Mouse (Mus musculus) brain, adult 10 weeks (tissue): Measurements from ENCODE around the gene Vmn1r34. TPM values are rescaled to one million over a fixed set of nuclear protein-coding genes. Genes with fewer than 3 reads are reported as not detected.

ENCODE experiments used
- polyA plus RNA-seq: library from polyadenylated mRNA; stranded (reverse); fragments of 350-450 nt; fragmentation: Illumina TruSeq; extraction: RNeasy Lipid Tissue Mini Kit (QIAGEN cat#74804); gene quantifications from one replicate; pipeline ENCODE4 v1.2.3, GENCODE M21; 2015; ENCODE audit warnings: low read depth, low replicate concordance

Gene Vmn1r34
- polyA plus RNA-seq: not detected

GRCm38 (mm10) chr6:66643779-66644178 lies at the start of gene Vmn1r34:
Vmn1r34 (minus strand) TSS chr6:66643879.

DNA sequence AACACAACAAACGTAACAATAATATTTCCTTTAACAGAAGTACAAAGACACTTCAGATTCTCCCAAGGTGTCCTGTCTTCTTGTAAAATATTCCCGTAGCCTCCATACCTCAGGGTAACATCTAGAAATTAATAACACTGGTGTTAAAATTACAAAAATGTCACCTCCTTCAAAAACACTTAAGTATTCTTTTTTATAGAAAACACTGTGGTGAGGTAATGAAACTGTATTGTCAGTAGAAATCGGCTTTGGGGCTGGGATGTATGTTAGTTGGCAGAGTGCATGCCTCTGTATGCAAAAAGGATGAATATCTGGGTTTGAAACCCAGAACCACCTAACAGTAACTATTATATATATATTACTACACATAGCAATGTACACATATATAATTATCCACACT lies 42.1 kb upstream of the Vmn1r34 start, which contains the start of gene Vmn1r35:
Vmn1r35 (minus strand) TSS at position 101 of the 400 bp plus-strand sequence.

GRCm38 (mm10) chr6:66618182-66618581 lies 25.5 kb downstream of the Vmn1r34 start, which contains the start of gene Vmn1r33:
Vmn1r33 (minus strand) TSS chr6:66618282.

Other genes with a start within 250 kb of the Vmn1r34 start
- 13.1 TPM for gene Mad2l1, start 108.5 kb downstream of the Vmn1r34 start, polyA plus RNA-seq
- not detected for gene Vmn1r32, start 83.8 kb downstream of the Vmn1r34 start, polyA plus RNA-seq
- gene Vmn1r33, start 25.6 kb downstream of the Vmn1r34 start, polyA plus RNA-seq: not detected
- not detected for gene Vmn1r35, start 42.0 kb upstream of the Vmn1r34 start, polyA plus RNA-seq
- gene Vmn1r36, start 75.3 kb upstream of the Vmn1r34 start, polyA plus RNA-seq: not detected
- not detected for gene Vmn1r37, start 85.5 kb upstream of the Vmn1r34 start, polyA plus RNA-seq
- not detected for gene Vmn1r38, start 138.7 kb upstream of the Vmn1r34 start, polyA plus RNA-seq
- gene Vmn1r39, start 166.7 kb upstream of the Vmn1r34 start, polyA plus RNA-seq: not detected